Mouse (Mus musculus): ENCODE results near the gene Plekho2. TPM values are rescaled to one million over a fixed set of nuclear protein-coding genes. Genes with fewer than 3 reads are reported as not detected.

The Plekho2 gene
- polyA plus RNA-seq, 1 experiment from 2014 or later = 4.6 TPM

GRCm38 (mm10) chr9:65563073-65563472 lies 16.8 kb downstream of the Plekho2 start:
- ATAC-seq (ENCODE audit: low FRiP score, low TSS enrichment) (no peak), DNase-seq (no peak)
- Histone ChIP-seq H3K4me3 (replicated peaks; ENCODE audit: low read depth, low read length) (no peak overlapping the region), H3K36me3 (ENCODE audit: control insufficient read depth, insufficient read depth, low read length) (no peaks in the 10 kb centered on the region), H3K9me3 (ENCODE audit: control insufficient read depth, low read length) (no peaks in the 10 kb centered on the region), H3K9ac (replicated peaks; ENCODE audit: low read length) (no peak overlapping the region), H3K27me3 (ENCODE audit: control insufficient read depth, insufficient read depth, low read length) (no peaks in the 10 kb centered on the region), H3K4me2 (ENCODE audit: low read length) (no peak overlapping the region), H3K4me1 (ENCODE audit: control insufficient read depth, insufficient read depth, low read length) (0 out of 2 replicates have a peak, but pooled peaks cover 2% of the 10 kb centered on the region), H3K27ac (replicated peaks; ENCODE audit: low read depth, low read length) (no peak overlapping the region)
- WGBS = 95% methylated on average over 5 of the region's 5 CpGs

GRCm38 (mm10) chr9:65562081-65562506 lies 17.7 kb downstream of the Plekho2 start:
- H3K9me3 ChIP-seq (ENCODE audit: control insufficient read depth, low read length) = no peaks in the 10 kb centered on the region
- 33% methylated on average over 4 of the region's 4 CpGs for WGBS
- no peak overlapping the region for H3K4me3 ChIP-seq (replicated peaks; ENCODE audit: low read depth, low read length)
- H3K9ac ChIP-seq (replicated peaks; ENCODE audit: low read length) = no peak overlapping the region
- no peak for ATAC-seq (ENCODE audit: low FRiP score, low TSS enrichment)
- no peak for DNase-seq
- no peak overlapping the region for H3K4me2 ChIP-seq (ENCODE audit: low read length)
- H3K36me3 ChIP-seq (ENCODE audit: control insufficient read depth, insufficient read depth, low read length) = 0 out of 2 replicates have a peak, but pooled peaks cover 5% of the 10 kb centered on the region
- H3K27ac ChIP-seq (replicated peaks; ENCODE audit: low read depth, low read length) = no peak overlapping the region
- no peaks in the 10 kb centered on the region for H3K27me3 ChIP-seq (ENCODE audit: control insufficient read depth, insufficient read depth, low read length)
- H3K4me1 ChIP-seq (ENCODE audit: control insufficient read depth, insufficient read depth, low read length) = 0 out of 2 replicates have a peak, but pooled peaks cover 2% of the 10 kb centered on the region

DNA sequence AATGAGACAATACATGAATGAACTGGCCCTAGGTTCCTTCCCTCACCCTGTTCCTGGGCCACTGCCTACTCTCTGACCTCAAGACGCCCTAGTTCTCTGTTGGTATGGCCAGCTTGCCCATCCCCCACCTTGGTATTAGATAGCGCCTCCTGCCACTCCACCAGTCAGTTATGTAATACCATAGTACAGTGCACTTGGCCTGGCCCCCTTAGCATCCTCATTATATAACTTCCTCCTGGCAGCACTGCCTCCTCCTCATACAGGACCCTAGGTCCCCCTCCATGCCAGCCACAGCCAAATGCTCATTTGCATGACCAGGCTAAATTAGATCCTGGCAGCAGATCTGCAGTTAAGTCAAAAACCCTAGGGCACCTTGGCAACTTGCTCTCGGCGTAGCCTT lies 18.8 kb downstream of the Plekho2 start:
- no peak overlapping the region for H3K4me2 ChIP-seq (ENCODE audit: low read length)
- ATAC-seq (ENCODE audit: low FRiP score, low TSS enrichment) (no peak), DNase-seq (no peak)
- 0 out of 2 replicates have a peak, but pooled peaks cover 13% of the 10 kb centered on the region for H3K36me3 ChIP-seq (ENCODE audit: control insufficient read depth, insufficient read depth, low read length)
- no peaks in the 10 kb centered on the region for H3K9me3 ChIP-seq (ENCODE audit: control insufficient read depth, low read length)
- no peak overlapping the region for H3K27ac ChIP-seq (replicated peaks; ENCODE audit: low read depth, low read length)
- no peak overlapping the region for H3K9ac ChIP-seq (replicated peaks; ENCODE audit: low read length)
- 84% methylated on average over 4 of the region's 4 CpGs for WGBS
- H3K27me3 ChIP-seq (ENCODE audit: control insufficient read depth, insufficient read depth, low read length) = no peaks in the 10 kb centered on the region
- H3K4me3 ChIP-seq (replicated peaks; ENCODE audit: low read depth, low read length) = no peak overlapping the region
- 0 out of 2 replicates have a peak, but pooled peaks cover 2% of the 10 kb centered on the region for H3K4me1 ChIP-seq (ENCODE audit: control insufficient read depth, insufficient read depth, low read length)

- H3K4me3 ChIP-seq (replicated peaks; ENCODE audit: low read depth, low read length) = no peak overlapping the region
- no peaks in the 10 kb centered on the region for H3K9me3 ChIP-seq (ENCODE audit: control insufficient read depth, low read length)
- no peak overlapping the region for H3K4me2 ChIP-seq (ENCODE audit: low read length)
- H3K27ac ChIP-seq (replicated peaks; ENCODE audit: low read depth, low read length) = no peak overlapping the region
- H3K36me3 ChIP-seq (ENCODE audit: control insufficient read depth, insufficient read depth, low read length) = peaks cover 13% of the 10 kb centered on the region; the same call in 1 of the 2 replicates
- H3K9ac ChIP-seq (replicated peaks; ENCODE audit: low read length) = no peak overlapping the region
- no peak for DNase-seq
- ATAC-seq (ENCODE audit: low FRiP score, low TSS enrichment) = no peak
- 0 out of 2 replicates have a peak, but pooled peaks cover 2% of the 10 kb centered on the region for H3K4me1 ChIP-seq (ENCODE audit: control insufficient read depth, insufficient read depth, low read length)
- 95% methylated on average over 6 of the region's 6 CpGs for WGBS
- H3K27me3 ChIP-seq (ENCODE audit: control insufficient read depth, insufficient read depth, low read length) = no peaks in the 10 kb centered on the region
Observed at GRCm38 (mm10) chr9:65558806-65559205, 21.0 kb downstream of the Plekho2 start.

GRCm38 (mm10) chr9:65556979-65557378 lies 22.9 kb downstream of the Plekho2 start:
- Histone ChIP-seq H3K9me3 (ENCODE audit: control insufficient read depth, low read length) (no peaks in the 10 kb centered on the region), H3K4me1 (ENCODE audit: control insufficient read depth, insufficient read depth, low read length) (0 out of 2 replicates have a peak, but pooled peaks cover 1% of the 10 kb centered on the region), H3K27me3 (ENCODE audit: control insufficient read depth, insufficient read depth, low read length) (no peaks in the 10 kb centered on the region), H3K9ac (replicated peaks; ENCODE audit: low read length) (no peak overlapping the region), H3K4me2 (ENCODE audit: low read length) (no peak overlapping the region), H3K36me3 (ENCODE audit: control insufficient read depth, insufficient read depth, low read length) (peaks cover 13% of the 10 kb centered on the region; the same call in 1 of the 2 replicates), H3K27ac (replicated peaks; ENCODE audit: low read depth, low read length) (no peak overlapping the region), H3K4me3 (replicated peaks; ENCODE audit: low read depth, low read length) (no peak overlapping the region)
- DNase-seq (no peak), ATAC-seq (ENCODE audit: low FRiP score, low TSS enrichment) (no peak)
- 97% methylated on average over 5 of the region's 5 CpGs for WGBS

DNA sequence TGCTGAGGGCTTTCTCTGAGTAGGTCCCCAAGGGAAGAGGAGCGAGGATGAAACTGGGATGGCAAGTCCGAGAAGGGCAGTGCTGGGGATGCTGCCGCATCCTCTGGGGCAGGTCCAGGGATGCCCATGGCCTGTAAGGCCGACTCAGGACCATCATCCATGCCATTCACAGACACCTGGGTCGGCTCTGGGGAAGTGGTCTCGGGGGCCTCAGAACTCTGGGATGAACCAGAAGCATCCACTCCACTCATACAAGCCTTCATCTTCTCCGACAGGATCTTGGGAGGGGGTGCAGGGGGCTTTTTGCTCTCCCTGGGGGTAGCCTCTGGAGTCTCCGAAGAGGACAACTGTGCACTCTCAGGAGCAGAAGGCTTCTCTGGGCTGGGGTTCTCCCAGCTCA lies 23.5 kb downstream of the Plekho2 start:
- no peaks in the 10 kb centered on the region for H3K4me1 ChIP-seq (ENCODE audit: control insufficient read depth, insufficient read depth, low read length)
- no peak overlapping the region for H3K4me2 ChIP-seq (ENCODE audit: low read length)
- peaks cover 13% of the 10 kb centered on the region; the same call in 1 of the 2 replicates for H3K36me3 ChIP-seq (ENCODE audit: control insufficient read depth, insufficient read depth, low read length)
- no peak overlapping the region for H3K9ac ChIP-seq (replicated peaks; ENCODE audit: low read length)
- no peak for ATAC-seq (ENCODE audit: low FRiP score, low TSS enrichment)
- DNase-seq = no peak
- 92% methylated on average over 8 of the region's 8 CpGs for WGBS
- H3K27me3 ChIP-seq (ENCODE audit: control insufficient read depth, insufficient read depth, low read length) = no peaks in the 10 kb centered on the region
- no peaks in the 10 kb centered on the region for H3K9me3 ChIP-seq (ENCODE audit: control insufficient read depth, low read length)
- no peak overlapping the region for H3K4me3 ChIP-seq (replicated peaks; ENCODE audit: low read depth, low read length)
- H3K27ac ChIP-seq (replicated peaks; ENCODE audit: low read depth, low read length) = no peak overlapping the region

DNA sequence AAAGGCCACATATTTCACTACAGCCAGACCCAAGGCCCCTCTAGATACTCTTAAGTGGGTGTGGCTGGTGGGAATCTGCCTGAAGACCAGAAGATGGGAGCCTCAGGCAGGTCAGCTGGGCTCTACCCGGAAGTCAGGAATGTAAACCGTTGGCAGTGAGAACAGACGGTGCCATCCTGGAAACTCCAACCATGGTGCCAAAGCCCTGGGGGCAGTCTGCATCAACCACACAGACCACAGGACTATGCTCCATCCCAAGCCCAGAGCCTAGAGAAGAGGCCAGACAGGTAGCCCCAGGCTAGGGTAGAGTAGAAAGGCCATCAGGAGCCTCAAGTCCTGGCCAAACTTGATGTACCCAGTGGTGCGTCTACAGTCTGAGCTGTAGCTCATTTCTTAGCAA lies 24.2 kb downstream of the Plekho2 start:
- DNase-seq (no peak), ATAC-seq (ENCODE audit: low FRiP score, low TSS enrichment) (no peak)
- no peaks in the 10 kb centered on the region for H3K27me3 ChIP-seq (ENCODE audit: control insufficient read depth, insufficient read depth, low read length)
- no peaks in the 10 kb centered on the region for H3K4me1 ChIP-seq (ENCODE audit: control insufficient read depth, insufficient read depth, low read length)
- 88% methylated on average over 4 of the region's 4 CpGs for WGBS
- H3K9ac ChIP-seq (replicated peaks; ENCODE audit: low read length) = no peak overlapping the region
- no peak overlapping the region for H3K27ac ChIP-seq (replicated peaks; ENCODE audit: low read depth, low read length)
- no peak overlapping the region for H3K4me2 ChIP-seq (ENCODE audit: low read length)
- H3K36me3 ChIP-seq (ENCODE audit: control insufficient read depth, insufficient read depth, low read length) = peaks cover 13% of the 10 kb centered on the region; the same call in 1 of the 2 replicates
- no peaks in the 10 kb centered on the region for H3K9me3 ChIP-seq (ENCODE audit: control insufficient read depth, low read length)
- no peak overlapping the region for H3K4me3 ChIP-seq (replicated peaks; ENCODE audit: low read depth, low read length)

DNA sequence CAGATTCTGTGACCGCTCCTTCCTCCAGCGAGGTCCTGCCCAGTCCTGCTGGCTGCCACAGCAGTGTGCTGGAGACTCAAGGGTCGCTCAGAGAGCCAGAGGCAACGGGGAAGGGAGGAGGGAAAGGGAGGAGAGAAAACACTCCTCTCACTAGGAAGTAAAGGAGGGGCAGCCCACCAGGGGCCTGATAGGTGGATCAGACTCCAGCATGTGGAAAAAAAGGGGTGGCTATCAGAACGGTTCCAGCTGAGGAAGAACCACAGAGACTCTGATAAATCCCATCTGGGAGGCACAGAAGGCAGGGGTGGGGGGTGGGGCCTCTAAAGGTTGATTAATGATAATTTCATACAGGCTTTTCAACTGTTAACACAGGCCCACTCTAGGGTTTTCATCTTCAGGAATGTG lies 24.8 kb downstream of the Plekho2 start:
- no peak overlapping the region for H3K4me3 ChIP-seq (replicated peaks; ENCODE audit: low read depth, low read length)
- H3K9me3 ChIP-seq (ENCODE audit: control insufficient read depth, low read length) = no peaks in the 10 kb centered on the region
- DNase-seq (no peak), ATAC-seq (ENCODE audit: low FRiP score, low TSS enrichment) (no peak)
- H3K36me3 ChIP-seq (ENCODE audit: control insufficient read depth, insufficient read depth, low read length) = peaks cover 13% of the 10 kb centered on the region; the same call in 1 of the 2 replicates
- 0 out of 2 replicates have a peak, but pooled peaks cover 1% of the 10 kb centered on the region for H3K4me1 ChIP-seq (ENCODE audit: control insufficient read depth, insufficient read depth, low read length)
- H3K27ac ChIP-seq (replicated peaks; ENCODE audit: low read depth, low read length) = no peak overlapping the region
- no peak overlapping the region for H3K4me2 ChIP-seq (ENCODE audit: low read length)
- H3K27me3 ChIP-seq (ENCODE audit: control insufficient read depth, insufficient read depth, low read length) = no peaks in the 10 kb centered on the region
- WGBS = 12% methylated on average over 5 of the region's 5 CpGs
- H3K9ac ChIP-seq (replicated peaks; ENCODE audit: low read length) = no peak overlapping the region

GRCm38 (mm10) chr9:65552711-65553110 lies 27.1 kb downstream of the Plekho2 start:
- WGBS = 94% methylated on average over 2 of the region's 2 CpGs

More at GRCm38 (mm10) chr9:65552711-65553110, 27.1 kb downstream of the Plekho2 start:
- 0 out of 2 replicates have a peak, but pooled peaks cover 3% of the 10 kb centered on the region for H3K4me1 ChIP-seq (ENCODE audit: control insufficient read depth, insufficient read depth, low read length)
- no peak overlapping the region for H3K4me3 ChIP-seq (replicated peaks; ENCODE audit: low read depth, low read length)
- H3K27ac ChIP-seq (replicated peaks; ENCODE audit: low read depth, low read length) = no peak overlapping the region
- H3K9me3 ChIP-seq (ENCODE audit: control insufficient read depth, low read length) = no peaks in the 10 kb centered on the region
- no peak overlapping the region for H3K4me2 ChIP-seq (ENCODE audit: low read length)
- DNase-seq (no peak), ATAC-seq (ENCODE audit: low FRiP score, low TSS enrichment) (no peak)
- no peaks in the 10 kb centered on the region for H3K27me3 ChIP-seq (ENCODE audit: control insufficient read depth, insufficient read depth, low read length)
- no peak overlapping the region for H3K9ac ChIP-seq (replicated peaks; ENCODE audit: low read length)
- peaks cover 13% of the 10 kb centered on the region; the same call in 1 of the 2 replicates for H3K36me3 ChIP-seq (ENCODE audit: control insufficient read depth, insufficient read depth, low read length)

Measured in midbrain, embryonic 14.5 days (tissue).